Mouse (Mus musculus): Measurements from ENCODE around the gene Sf3b4. TPM values are rescaled to one million over a fixed set of nuclear protein-coding genes. Genes with fewer than 3 reads are reported as not detected.
A peak's percentile ranks its signal among the peaks of the same experiment; 100 is the strongest.
"Not testable (repeated sequence)": the region's sequence is repeated elsewhere in the genome, so short reads cannot be mapped to it uniquely, and the experiment has no call there.

Sf3b4 gene
- polyA plus RNA-seq, 1 experiment = 51.1 TPM

- H3K4me1 ChIP-seq (ENCODE audit: control insufficient read depth, insufficient read depth, low read length) = peaks cover 15% of the 10 kb centered on the region
- peak overlapping the region; percentile 97 for H3K4me3 ChIP-seq (ENCODE audit: insufficient read depth, low read length)
- TF ChIP-seq CTCF (IDR thresholded peaks at IDR 0.05; ENCODE audit: extremely low read depth, insufficient read depth, low read length) (no peak), POLR2A (IDR thresholded peaks at IDR 0.05; ENCODE audit: extremely low read depth, insufficient read depth, low read length) (no peak)
Observed at GRCm38 (mm10) chr3:96181510-96182381, 9.6 kb downstream of the Sf3b4 start.

GRCm38 (mm10) chr3:96182382-96182776 lies 10.2 kb downstream of the Sf3b4 start:
- TF ChIP-seq POLR2A (IDR thresholded peaks at IDR 0.05; ENCODE audit: extremely low read depth, insufficient read depth, low read length) (0 out of 2 replicates have a peak, but pooled peaks have one; percentile 15), CTCF (IDR thresholded peaks at IDR 0.05; ENCODE audit: extremely low read depth, insufficient read depth, low read length) (no peak)
- H3K4me3 ChIP-seq (ENCODE audit: insufficient read depth, low read length) = peak overlapping the region; percentile 97
- peaks cover 15% of the 10 kb centered on the region for H3K4me1 ChIP-seq (ENCODE audit: control insufficient read depth, insufficient read depth, low read length)
- peak overlapping the region; percentile 97 for H3K27ac ChIP-seq (ENCODE audit: insufficient read depth, low read length)

More at GRCm38 (mm10) chr3:96181510-96182381, 9.6 kb downstream of the Sf3b4 start:
- H3K27ac ChIP-seq (ENCODE audit: insufficient read depth, low read length) = peak overlapping the region; percentile 97

GRCm38 (mm10) chr3:96192977-96193376 lies 20.8 kb downstream of the Sf3b4 start:
- TF ChIP-seq CTCF (IDR thresholded peaks at IDR 0.05; ENCODE audit: extremely low read depth, insufficient read depth, low read length) = no peak
- no peak for TF ChIP-seq POLR2A (IDR thresholded peaks at IDR 0.05; ENCODE audit: extremely low read depth, insufficient read depth, low read length)
- Histone ChIP-seq H3K4me1 (ENCODE audit: control insufficient read depth, insufficient read depth, low read length) (peaks cover 3% of the 10 kb centered on the region; the same call in 1 of the 2 replicates), H3K4me3 (ENCODE audit: insufficient read depth, low read length) (no peak overlapping the region), H3K27ac (ENCODE audit: insufficient read depth, low read length) (no peak overlapping the region)

GRCm38 (mm10) chr3:96194966-96195365 lies 22.8 kb downstream of the Sf3b4 start:
- no peak overlapping the region for H3K27ac ChIP-seq (ENCODE audit: insufficient read depth, low read length)

GRCm38 (mm10) chr3:96195616-96196313 lies 23.6 kb downstream of the Sf3b4 start:
- TF ChIP-seq CTCF (IDR thresholded peaks at IDR 0.05; ENCODE audit: extremely low read depth, insufficient read depth, low read length) (0 out of 2 replicates have a peak, but pooled peaks have one; percentile 18), POLR2A (IDR thresholded peaks at IDR 0.05; ENCODE audit: extremely low read depth, insufficient read depth, low read length) (no peak)
- no peak overlapping the region for H3K27ac ChIP-seq (ENCODE audit: insufficient read depth, low read length)
- H3K4me1 ChIP-seq (ENCODE audit: control insufficient read depth, insufficient read depth, low read length) = peaks cover 3% of the 10 kb centered on the region; the same call in 1 of the 2 replicates
- no peak overlapping the region for H3K4me3 ChIP-seq (ENCODE audit: insufficient read depth, low read length)

More at GRCm38 (mm10) chr3:96194966-96195365, 22.8 kb downstream of the Sf3b4 start:
- Histone ChIP-seq H3K4me1 (ENCODE audit: control insufficient read depth, insufficient read depth, low read length) (peaks cover 3% of the 10 kb centered on the region; the same call in 1 of the 2 replicates), H3K4me3 (ENCODE audit: insufficient read depth, low read length) (no peak overlapping the region)
- TF ChIP-seq CTCF (IDR thresholded peaks at IDR 0.05; ENCODE audit: extremely low read depth, insufficient read depth, low read length) (no peak), POLR2A (IDR thresholded peaks at IDR 0.05; ENCODE audit: extremely low read depth, insufficient read depth, low read length) (no peak)

GRCm38 (mm10) chr3:96196437-96197128 lies 24.5 kb downstream of the Sf3b4 start:
- no peak for TF ChIP-seq POLR2A (IDR thresholded peaks at IDR 0.05; ENCODE audit: extremely low read depth, insufficient read depth, low read length)
- no peak for TF ChIP-seq CTCF (IDR thresholded peaks at IDR 0.05; ENCODE audit: extremely low read depth, insufficient read depth, low read length)
- peak overlapping the region; percentile 92 for H3K27ac ChIP-seq (ENCODE audit: insufficient read depth, low read length)
- H3K4me3 ChIP-seq (ENCODE audit: insufficient read depth, low read length) = peak overlapping the region; percentile 52
- H3K4me1 ChIP-seq (ENCODE audit: control insufficient read depth, insufficient read depth, low read length) = peaks cover 3% of the 10 kb centered on the region; the same call in 1 of the 2 replicates

GRCm38 (mm10) chr3:96197129-96197749 lies 25.1 kb downstream of the Sf3b4 start:
- Histone ChIP-seq H3K4me3 (ENCODE audit: insufficient read depth, low read length) (peak overlapping the region; percentile 52), H3K4me1 (ENCODE audit: control insufficient read depth, insufficient read depth, low read length) (peaks cover 3% of the 10 kb centered on the region; the same call in 1 of the 2 replicates), H3K27ac (ENCODE audit: insufficient read depth, low read length) (peak overlapping the region; percentile 92)
- TF ChIP-seq POLR2A (IDR thresholded peaks at IDR 0.05; ENCODE audit: extremely low read depth, insufficient read depth, low read length) (peak; percentile 97), CTCF (IDR thresholded peaks at IDR 0.05; ENCODE audit: extremely low read depth, insufficient read depth, low read length) (no peak)

- Histone ChIP-seq H3K4me3 (ENCODE audit: insufficient read depth, low read length) (peak overlapping the region; percentile 6; the same call in 1 of the 2 replicates), H3K4me1 (ENCODE audit: control insufficient read depth, insufficient read depth, low read length) (peaks cover 3% of the 10 kb centered on the region; the same call in 1 of the 2 replicates), H3K27ac (ENCODE audit: insufficient read depth, low read length) (no peak overlapping the region)
- no peak for TF ChIP-seq POLR2A (IDR thresholded peaks at IDR 0.05; ENCODE audit: extremely low read depth, insufficient read depth, low read length)
- TF ChIP-seq CTCF (IDR thresholded peaks at IDR 0.05; ENCODE audit: extremely low read depth, insufficient read depth, low read length) = no peak
Observed at GRCm38 (mm10) chr3:96198181-96198580, 26.0 kb downstream of the Sf3b4 start.

GRCm38 (mm10) chr3:96198601-96199251 lies 26.6 kb downstream of the Sf3b4 start:
- not testable (repeated sequence) for H3K4me1 ChIP-seq (ENCODE audit: control insufficient read depth, insufficient read depth, low read length); H3K27ac ChIP-seq (ENCODE audit: insufficient read depth, low read length)

More at GRCm38 (mm10) chr3:96198601-96199251, 26.6 kb downstream of the Sf3b4 start:
- H3K4me3 ChIP-seq (ENCODE audit: insufficient read depth, low read length) = peak overlapping the region; percentile 6; the same call in 1 of the 2 replicates

Measured in cortical plate, adult 2 months (tissue).